Mouse (Mus musculus) MEL (cell line): ENCODE measurements at regions not wholly inside any gene's neighbourhood (a gene's known extent, or its start where the extent isn't known, plus 50 kb on each side); places are given as distances from the start of the nearest gene placed in this dataset.

Experiments
- EP300 ChIP-seq, 2 experiments: IDR thresholded peaks; 2 replicates each; pipeline ENCODE4 v1.6.1; 2011; ENCODE audit warnings: improper control_type of control experiment in 2 of 2, low read length in 2 of 2, low read depth in 1 of 2, mild to moderate bottlenecking in 1 of 2
- TAL1 ChIP-seq: IDR thresholded peaks from 2 replicates; pipeline ENCODE4 v1.6.1; 2012; ENCODE audit warnings: mild to moderate bottlenecking, inconsistent platforms, low read length, moderate library complexity, mixed read lengths

- TF ChIP-seq TAL1: no peak
- TF ChIP-seq EP300 (IDR thresholded peaks at IDR 0.05; ENCODE audit: low read depth in 1 of 2, low read length in 2 of 2): no peak
Observed at GRCm38 (mm10) chr7:40663781-40664180, 234.3 kb upstream of the Vstm2b start.
